Mouse (Mus musculus) Patski (cell line): ENCODE results near the gene Trim38. TPM values are rescaled to one million over a fixed set of nuclear protein-coding genes. Genes with fewer than 3 reads are reported as not detected.
A peak's percentile ranks its signal among the peaks of the same experiment; 100 is the strongest.
"Not testable (repeated sequence)": the region's sequence is repeated elsewhere in the genome, so short reads cannot be mapped to it uniquely, and the experiment has no call there.

Experiments used
- ATAC-seq: fragments of 100-300 bp; one replicate; pipeline ENCODE4 v1.8.0; 2021
- CTCF ChIA-PET: fragments of 350-600 bp; sonication (Branson Sonifier 250); formaldehyde crosslinking; loops from one replicate; lab custom pipeline; 2022; ENCODE audit warnings: inconsistent platforms; lab: Charles Lee
- POLR2A ChIA-PET: fragments of 350-600 bp; sonication (Branson Sonifier 250); formaldehyde crosslinking; loops from one replicate; lab custom pipeline; 2022; ENCODE audit warnings: antibody characterized with exemption, inconsistent platforms; lab: Charles Lee
- DNase-seq: peaks from one replicate; pipeline ENCODE4 v3.0.0-alpha.2; 2011; ENCODE audit warnings: low read depth, low spot score
- H3K27me3 ChIP-seq: fragments of 371-371 bp; one replicate; pipeline ENCODE4 v1.5.1; 2021
- CTCF ChIP-seq: fragments of 100-300 bp; IDR thresholded peaks from one replicate; pipeline ENCODE4 v1.5.1; 2021
- in situ Hi-C: fragments of 300-500 bp; cut with MboI; formaldehyde crosslinking; loops from 3 replicates; pipeline ENCODE4 v1.11.1; 2018; ENCODE audit warnings: low pct_unique_long_range_greater_than_20kb, mixed read lengths
- polyA plus RNA-seq: library from polyadenylated mRNA; unstranded; gene quantifications from one replicate; pipeline ENCODE4 v1.2.3, GENCODE M21; 2021

Gene Trim38
- polyA plus RNA-seq, 1 experiment from 2014 or later, result not detected

DNA sequence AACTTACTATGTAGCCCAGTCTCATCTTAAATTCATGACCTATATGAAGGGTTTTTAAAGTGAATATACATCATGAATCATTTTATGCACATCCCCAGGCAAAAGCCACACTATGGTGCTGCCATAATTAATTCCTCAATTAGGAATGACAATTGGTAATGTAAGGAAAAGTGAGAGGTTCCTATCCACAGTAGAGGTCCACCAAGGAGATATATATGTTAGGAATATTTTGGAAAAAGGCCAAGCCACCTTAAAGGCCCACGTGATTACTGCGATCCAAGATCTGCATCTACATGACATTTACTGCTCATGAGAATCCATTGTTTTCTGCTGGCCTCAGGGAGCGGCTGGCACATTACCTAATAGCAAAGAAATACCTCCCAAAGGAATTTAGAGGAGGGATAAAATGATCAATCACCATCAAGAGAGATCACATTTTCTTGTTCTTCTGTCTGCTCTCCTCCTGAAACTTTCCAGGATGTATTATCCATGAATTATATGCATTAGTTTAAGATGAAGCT lies 10.4 kb upstream of the Trim38 start:
- H3K27me3 ChIP-seq, result no peaks in the 10 kb centered on the region
- in situ Hi-C loops, result loop anchor here (25.0 kb wide), 1 partner anchor 1972 kb away; the partner anchor contains the start of genes Hist1h1b, Hist1h2an, Hist1h2bp and Hist1h3i
- ATAC-seq (no peak), DNase-seq (no peak)
- ChIA-PET CTCF (interaction anchor here (1.5 kb wide), 1 partner anchor 23 kb away, joined by 3 read pairs; no protein-coding TSS in a partner anchor), POLR2A (interaction anchor here (1.4 kb wide), 1 partner anchor 61 kb away, joined by 4 read pairs; the partner anchor contains the start of gene Hist1h4c)
- TF ChIP-seq CTCF, result no peak

DNA sequence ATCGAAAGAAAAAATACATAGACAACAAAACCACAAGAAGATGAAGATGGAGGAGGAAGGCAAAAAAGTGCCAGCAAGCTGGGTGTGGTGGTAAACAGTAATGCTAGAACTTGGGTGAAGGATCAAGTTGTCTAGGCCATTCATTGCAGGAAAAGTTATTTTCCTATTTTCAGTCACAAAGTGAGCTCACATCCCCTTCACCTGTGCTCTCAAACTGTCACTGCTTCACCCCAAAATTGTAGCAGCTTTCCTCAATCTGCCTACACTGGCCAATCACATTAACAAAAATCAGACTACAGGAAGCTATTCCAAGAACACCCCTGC lies 9.8 kb upstream of the Trim38 start:
- TF ChIP-seq CTCF, result no peak
- in situ Hi-C loops, result loop anchor here (25.0 kb wide), 1 partner anchor 1973 kb away; the partner anchor contains the start of genes Hist1h1b, Hist1h2an, Hist1h2bp and Hist1h3i
- ChIA-PET POLR2A (interaction anchor here (1.4 kb wide), 1 partner anchor 61 kb away, joined by 4 read pairs; the partner anchor contains the start of gene Hist1h4c), CTCF (interaction anchor here (0.9 to 1.5 kb wide), 2 partner anchors 13 to 23 kb away, joined by 3 read pairs; partner anchors contain the start of gene Hist1h2bb)
- DNase-seq, result no peak
- H3K27me3 ChIP-seq, result no peaks in the 10 kb centered on the region
- no peak for ATAC-seq

DNA sequence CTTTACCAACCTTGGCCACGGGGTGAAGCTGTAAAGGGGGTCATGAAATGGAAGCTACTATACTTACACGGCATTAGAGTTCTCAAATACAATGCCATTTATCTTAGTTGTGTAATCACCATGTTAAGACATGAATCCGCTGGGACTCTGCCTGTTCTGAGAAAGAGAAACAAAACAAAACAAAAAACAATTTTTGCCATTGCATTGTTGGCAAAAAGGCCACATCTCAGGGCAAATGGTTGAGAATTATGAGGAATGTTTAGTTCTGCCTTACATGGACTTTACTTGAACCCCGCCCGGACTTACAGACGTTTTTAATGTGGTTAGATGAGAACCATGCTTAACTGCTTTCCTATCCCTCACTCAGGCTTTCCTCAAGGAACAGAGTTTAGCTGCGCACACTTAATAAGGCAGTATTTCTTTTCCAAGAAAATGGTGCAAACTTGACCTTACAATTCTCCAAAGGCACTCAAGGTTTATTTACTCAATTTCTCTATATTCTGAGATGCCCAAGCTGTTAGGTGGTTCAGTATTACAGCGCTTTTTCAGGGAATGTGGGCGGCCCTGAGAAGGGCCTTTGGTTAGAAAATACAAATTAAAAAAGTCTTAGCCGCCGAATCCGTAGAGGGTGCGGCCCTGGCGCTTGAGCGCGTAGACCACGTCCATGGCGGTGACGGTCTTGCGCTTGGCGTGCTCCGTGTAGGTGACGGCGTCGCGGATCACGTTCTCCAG lies 9.3 kb upstream of the Trim38 start:
- ATAC-seq, result no peak
- ChIA-PET POLR2A (no interaction called here), CTCF (interaction anchor here (0.9 to 1.5 kb wide), 2 partner anchors 13 to 24 kb away, joined by 3 read pairs; partner anchors contain the start of gene Hist1h2bb)
- no peaks in the 10 kb centered on the region for H3K27me3 ChIP-seq
- no peak for DNase-seq
- in situ Hi-C loops, result loop anchor here (25.0 kb wide), 1 partner anchor 1973 kb away; the partner anchor contains the start of genes Hist1h1b, Hist1h2an, Hist1h2bp and Hist1h3i
- TF ChIP-seq CTCF, result no peak

DNA sequence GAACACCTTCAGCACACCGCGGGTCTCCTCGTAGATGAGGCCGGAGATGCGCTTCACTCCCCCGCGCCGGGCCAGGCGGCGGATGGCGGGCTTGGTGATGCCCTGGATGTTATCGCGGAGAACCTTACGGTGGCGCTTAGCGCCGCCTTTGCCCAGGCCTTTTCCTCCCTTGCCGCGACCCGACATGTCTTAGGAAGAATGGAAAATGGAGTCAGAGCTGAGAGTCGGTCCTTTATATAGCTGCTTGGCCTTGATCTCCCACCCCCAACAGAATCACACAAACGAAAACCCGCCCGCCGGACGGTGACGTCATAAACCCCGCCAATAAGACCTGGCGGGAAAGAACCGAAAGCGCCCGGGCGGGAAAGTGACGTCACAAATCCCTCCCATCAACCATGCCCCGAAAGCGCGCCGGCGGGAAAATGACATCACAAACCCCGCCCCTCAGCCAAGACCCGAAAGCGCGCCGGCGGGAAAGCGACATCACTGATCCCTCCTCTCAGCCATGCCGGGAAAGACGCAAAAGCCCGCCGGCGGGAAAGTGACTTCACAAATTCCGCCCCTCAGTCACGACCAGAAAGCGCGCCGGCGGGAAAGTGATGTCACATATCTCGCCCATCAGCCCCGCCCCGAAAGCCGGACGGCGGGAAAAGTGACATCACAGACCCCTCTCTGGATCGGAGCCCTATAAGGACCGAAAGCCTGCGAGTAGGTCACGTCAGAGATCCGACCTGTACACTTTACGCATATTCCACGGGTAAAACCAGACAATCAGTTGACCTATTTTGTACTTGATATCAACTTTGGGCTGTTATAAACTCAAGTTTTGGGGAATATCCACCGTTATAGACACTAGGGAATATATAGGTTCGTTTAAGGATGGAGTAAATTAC lies 8.5 kb upstream of the Trim38 start, which contains the start of gene Hist1h4a:
Gene Hist1h4a, minus strand, starts transcription at position 259 of the 893 bp plus-strand sequence.
- ChIA-PET CTCF (no interaction called here), POLR2A (interaction anchor here (0.7 kb wide), 1 partner anchor 10 kb away, joined by 3 read pairs; the partner anchor contains the start of gene Hist1h3b)
- ATAC-seq (peak; percentile 32), DNase-seq (peak; percentile 94)
- H3K27me3 ChIP-seq, result no peaks in the 10 kb centered on the region
- in situ Hi-C loops, result loop anchor here (25.0 kb wide), 1 partner anchor 1974 kb away; the partner anchor contains the start of genes Hist1h1b, Hist1h2an, Hist1h2bp and Hist1h3i
- TF ChIP-seq CTCF, result no peak

DNA sequence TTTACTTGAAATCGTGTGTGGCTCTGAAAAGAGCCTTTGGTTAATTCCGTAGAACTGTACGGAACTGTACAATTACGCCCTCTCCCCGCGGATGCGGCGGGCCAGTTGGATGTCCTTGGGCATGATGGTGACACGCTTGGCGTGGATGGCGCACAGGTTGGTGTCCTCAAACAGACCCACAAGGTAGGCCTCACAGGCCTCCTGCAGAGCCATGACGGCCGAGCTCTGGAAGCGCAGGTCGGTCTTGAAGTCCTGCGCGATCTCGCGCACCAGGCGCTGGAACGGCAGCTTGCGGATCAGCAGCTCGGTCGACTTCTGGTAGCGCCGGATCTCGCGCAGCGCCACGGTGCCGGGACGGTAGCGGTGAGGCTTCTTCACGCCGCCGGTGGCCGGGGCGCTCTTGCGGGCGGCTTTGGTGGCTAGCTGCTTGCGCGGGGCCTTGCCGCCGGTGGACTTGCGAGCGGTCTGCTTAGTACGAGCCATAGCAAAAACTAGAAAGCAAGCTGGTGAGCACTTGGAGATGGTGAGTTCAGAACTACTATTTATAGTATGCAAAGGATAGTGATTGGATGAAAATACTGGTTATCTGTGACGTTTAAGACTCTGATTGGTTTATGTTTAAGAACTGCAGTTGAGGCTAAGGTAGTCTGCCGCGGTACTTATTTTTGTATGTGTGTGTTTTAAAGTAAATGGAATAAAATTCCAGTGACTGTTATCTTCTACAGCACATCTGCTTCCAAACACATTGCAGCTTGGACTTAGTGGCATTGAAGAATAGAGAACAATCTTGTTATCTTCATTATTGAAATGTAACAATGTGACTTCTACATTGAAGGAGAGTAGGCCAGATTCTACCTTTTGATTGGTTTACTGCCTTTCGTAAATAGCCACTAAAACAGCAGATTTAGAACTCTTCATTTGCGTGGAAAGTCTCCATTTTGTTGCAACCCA lies 7.6 kb upstream of the Trim38 start, which contains the start of gene Hist1h3a:
Gene Hist1h3a, minus strand, starts transcription at position 516 of the 951 bp plus-strand sequence.
- not testable (repeated sequence) for H3K27me3 ChIP-seq
- peak; percentile 63 for ATAC-seq
- ChIA-PET CTCF (interaction anchor here (1.2 kb wide), 1 partner anchor 8 kb away, joined by 4 read pairs; no protein-coding TSS in a partner anchor), POLR2A (interaction anchor here (1.7 kb wide), 1 partner anchor 21 kb away, joined by 4 read pairs; no protein-coding TSS in a partner anchor)
- peak; percentile 95 for DNase-seq
- in situ Hi-C loops, result loop anchor here (25.0 kb wide), 1 partner anchor 1975 kb away; the partner anchor contains the start of genes Hist1h1b, Hist1h2an, Hist1h2bp and Hist1h3i

DNA sequence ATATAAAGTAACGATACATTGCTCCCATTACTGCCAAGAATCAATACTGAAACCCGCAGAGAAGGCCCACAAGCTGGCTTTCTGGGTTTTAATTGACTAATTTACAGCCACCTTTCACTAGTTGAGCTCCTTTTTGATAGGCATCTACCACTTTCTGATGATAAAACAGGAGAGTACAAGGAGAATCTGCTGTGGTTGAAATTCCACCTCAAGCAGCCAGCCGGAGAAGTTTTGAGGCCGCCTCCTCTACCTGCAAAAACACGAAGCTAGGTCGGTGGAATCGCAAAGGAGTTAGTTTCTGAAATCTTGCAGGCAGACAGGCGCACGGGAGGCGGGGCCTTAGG lies 6.5 kb upstream of the Trim38 start:
- TF ChIP-seq CTCF, result no peak
- H3K27me3 ChIP-seq, result no peaks in the 10 kb centered on the region
- POLR2A ChIA-PET, result interaction anchor here (0.9 to 1.7 kb wide), 3 partner anchors 9 to 22 kb away, joined by 3 to 4 read pairs (median 4); no protein-coding TSS in a partner anchor
- in situ Hi-C loops, result loop anchor here (25.0 kb wide), 1 partner anchor 1976 kb away; the partner anchor contains the start of genes Hist1h1b, Hist1h2an, Hist1h2bp and Hist1h3i
- ATAC-seq, result no peak
- DNase-seq, result no peak
- CTCF ChIA-PET, result interaction anchor here (1.2 kb wide), 1 partner anchor 10 kb away, joined by 4 read pairs; no protein-coding TSS in a partner anchor

DNA sequence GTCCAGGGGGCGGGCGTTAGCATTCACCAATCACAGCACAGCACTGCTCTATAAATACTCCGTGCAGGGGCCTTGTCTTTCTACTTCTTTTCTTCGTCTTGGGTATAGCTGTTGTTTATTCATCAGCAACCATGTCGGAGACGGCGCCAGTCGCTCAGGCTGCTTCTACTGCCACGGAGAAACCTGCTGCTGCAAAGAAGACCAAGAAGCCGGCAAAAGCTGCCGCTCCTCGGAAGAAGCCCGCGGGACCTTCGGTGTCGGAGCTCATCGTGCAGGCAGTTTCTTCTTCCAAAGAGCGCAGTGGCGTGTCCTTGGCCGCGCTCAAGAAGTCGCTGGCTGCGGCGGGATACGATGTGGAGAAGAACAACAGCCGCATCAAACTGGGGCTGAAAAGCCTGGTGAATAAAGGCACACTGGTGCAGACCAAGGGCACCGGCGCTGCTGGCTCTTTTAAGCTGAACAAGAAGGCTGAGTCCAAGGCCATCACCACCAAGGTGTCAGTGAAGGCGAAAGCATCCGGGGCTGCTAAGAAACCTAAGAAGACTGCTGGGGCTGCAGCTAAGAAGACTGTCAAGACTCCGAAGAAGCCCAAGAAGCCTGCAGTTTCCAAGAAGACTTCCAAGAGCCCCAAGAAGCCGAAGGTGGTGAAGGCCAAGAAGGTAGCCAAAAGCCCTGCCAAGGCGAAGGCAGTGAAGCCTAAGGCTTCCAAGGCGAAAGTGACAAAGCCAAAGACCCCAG lies 6.0 kb upstream of the Trim38 start, which contains the start of gene Hist1h1a:
Gene Hist1h1a, plus strand, starts transcription at position 81 of the 738 bp plus-strand sequence.
- CTCF ChIA-PET, result interaction anchor here (1.2 kb wide), 1 partner anchor 10 kb away, joined by 4 read pairs; no protein-coding TSS in a partner anchor
- peak; percentile 52 for ATAC-seq
- no peak for TF ChIP-seq CTCF
- in situ Hi-C loops, result loop anchor here (25.0 kb wide), 1 partner anchor 1976 kb away; the partner anchor contains the start of genes Hist1h1b, Hist1h2an, Hist1h2bp and Hist1h3i
- DNase-seq, result peak; percentile 64
- POLR2A ChIA-PET, result interaction anchor here (0.9 to 1.7 kb wide), 3 partner anchors 9 to 23 kb away, joined by 3 to 4 read pairs (median 4); no protein-coding TSS in a partner anchor
- H3K27me3 ChIP-seq, result no peaks in the 10 kb centered on the region
